Mouse (Mus musculus) midbrain, embryonic 16.5 days (tissue): ENCODE measurements around the gene Morc2a. TPM values are rescaled to one million over a fixed set of nuclear protein-coding genes. Genes with fewer than 3 reads are reported as not detected.
A peak's percentile ranks its signal among the peaks of the same experiment; 100 is the strongest.

Experiments
- ATAC-seq: fragments of 200-750 bp; cut with Nextera tagmentation; 2 replicates; pipeline ENCODE4 v1.8.0; 2017; ENCODE audit warnings: moderate TSS enrichment
- H3K27ac ChIP-seq: fragments of 300-500 bp; sonication (generic); 2 replicates; pipeline ENCODE4 v1.5.1; 2014; ENCODE audit warnings: mild to moderate bottlenecking, low read length, mixed read lengths
- H3K27me3 ChIP-seq: fragments of 300-500 bp; sonication (generic); 2 replicates; pipeline ENCODE4 v1.6.1; 2014; ENCODE audit warnings: low read depth, low read length, mixed read lengths; ENCODE audit not compliant: control insufficient read depth, insufficient read depth
- H3K36me3 ChIP-seq: fragments of 300-500 bp; sonication (generic); 2 replicates; pipeline ENCODE4 v1.6.1; 2014; ENCODE audit warnings: mild to moderate bottlenecking, low read length, moderate library complexity, mixed read lengths; ENCODE audit not compliant: control insufficient read depth, insufficient read depth
- H3K4me1 ChIP-seq: fragments of 300-500 bp; sonication (generic); 2 replicates; pipeline ENCODE4 v1.6.1; 2014; ENCODE audit warnings: mild to moderate bottlenecking, low read length, mixed read lengths; ENCODE audit not compliant: control insufficient read depth, insufficient read depth
- H3K4me2 ChIP-seq: fragments of 300-500 bp; sonication (generic); 2 replicates; pipeline ENCODE4 v1.6.1; 2014; ENCODE audit warnings: mild to moderate bottlenecking, low read length, mixed read lengths
- H3K4me3 ChIP-seq: fragments of 300-500 bp; sonication (generic); 2 replicates; pipeline ENCODE4 v1.5.1; 2014; ENCODE audit warnings: low read depth, mild to moderate bottlenecking, low read length, moderate library complexity, mixed read lengths
- H3K9ac ChIP-seq: fragments of 300-500 bp; sonication (generic); 2 replicates; pipeline ENCODE4 v1.6.1; 2014; ENCODE audit warnings: low read depth, low read length, mixed read lengths
- H3K9me3 ChIP-seq: fragments of 300-500 bp; sonication (generic); replicated peaks from 2 replicates; pipeline ENCODE4 v1.6.1; 2014; ENCODE audit warnings: mild to moderate bottlenecking, low read length, mixed read lengths; ENCODE audit not compliant: control insufficient read depth, poor library complexity, severe bottlenecking
- WGBS: fragments of 180-500 bp; shearing (Covaris S2); extraction: QIAGEN DNeasy Blood & Tissue Kit; methylation state at CpG from one replicate; pipeline ENCODE4 v1.1.7; 2014; 5-methylcytosine and 5-hydroxymethylcytosine counted together
- polyA plus RNA-seq: library from polyadenylated mRNA; unstranded; fragments of >200 nt; fragmentation: Nextera tagmentation; extraction: Ambion mirVana; gene quantifications from 2 replicates; pipeline ENCODE4 v1.2.1, GENCODE M21; 2015

Morc2a gene
- polyA plus RNA-seq, 1 experiment from 2014 or later: 33.7 TPM

- ATAC-seq: no peak
- Histone ChIP-seq H3K4me2 (peak overlapping the region; percentile 83), H3K4me1 (peaks cover 24% of the 10 kb centered on the region), H3K27ac (no peak overlapping the region), H3K36me3 (peaks cover 33% of the 10 kb centered on the region), H3K9ac (0 out of 2 replicates have a peak overlapping the region, but pooled peaks have one; percentile 98), H3K9me3 (peaks cover 15% of the 10 kb centered on the region), H3K27me3 (no peaks in the 10 kb centered on the region), H3K4me3 (peak overlapping the region; percentile 99)
- WGBS: 85% methylated on average over 5 of the region's 5 CpGs
These were observed 1.3 kb upstream of the Morc2a start for GRCm38 (mm10) chr11:3647688-3648087.

GRCm38 (mm10) chr11:3648305-3648963 is 557 bp upstream of the Morc2a start:
- WGBS: under 1% methylated on average over 51 of the region's 62 CpGs
- ATAC-seq: peak; percentile 49
- Histone ChIP-seq H3K27ac (peak overlapping the region; percentile 95), H3K9ac (peak overlapping the region; percentile 98), H3K4me1 (peaks cover 24% of the 10 kb centered on the region), H3K4me2 (peak overlapping the region; percentile 83), H3K27me3 (no peaks in the 10 kb centered on the region), H3K9me3 (peaks cover 12% of the 10 kb centered on the region; the same call in 1 of the 2 replicates), H3K4me3 (peak overlapping the region; percentile 99), H3K36me3 (peaks cover 29% of the 10 kb centered on the region)

GRCm38 (mm10) chr11:3650141-3650540 is 1.1 kb downstream of the Morc2a start:
- 98% methylated on average over 6 of the region's 6 CpGs for WGBS
- Histone ChIP-seq H3K27me3 (no peaks in the 10 kb centered on the region), H3K4me3 (peak overlapping the region; percentile 99), H3K4me2 (peak overlapping the region; percentile 83), H3K27ac (no peak overlapping the region), H3K36me3 (peaks cover 17% of the 10 kb centered on the region), H3K9me3 (peaks cover 4% of the 10 kb centered on the region; the same call in 1 of the 2 replicates), H3K4me1 (peaks cover 28% of the 10 kb centered on the region), H3K9ac (0 out of 2 replicates have a peak overlapping the region, but pooled peaks have one; percentile 87)
- ATAC-seq: no peak

GRCm38 (mm10) chr11:3661964-3662363 is 13.0 kb downstream of the Morc2a start:
- H3K4me3 ChIP-seq: no peak overlapping the region
- ATAC-seq: no peak
- H3K9me3 ChIP-seq: no peaks in the 10 kb centered on the region
- no peak overlapping the region for H3K9ac ChIP-seq
- no peaks in the 10 kb centered on the region for H3K27me3 ChIP-seq
- peaks cover 9% of the 10 kb centered on the region; the same call in 1 of the 2 replicates for H3K36me3 ChIP-seq
- WGBS: 89% methylated on average over 2 of the region's 2 CpGs
- H3K4me1 ChIP-seq: no peaks in the 10 kb centered on the region
- H3K27ac ChIP-seq: no peak overlapping the region
- no peak overlapping the region for H3K4me2 ChIP-seq

- no peak overlapping the region for H3K4me3 ChIP-seq
- H3K27ac ChIP-seq: no peak overlapping the region
- H3K9me3 ChIP-seq: no peaks in the 10 kb centered on the region
- H3K27me3 ChIP-seq: no peaks in the 10 kb centered on the region
- peaks cover 19% of the 10 kb centered on the region for H3K36me3 ChIP-seq
- H3K4me1 ChIP-seq: no peaks in the 10 kb centered on the region
- no peak for ATAC-seq
- H3K9ac ChIP-seq: no peak overlapping the region
- WGBS: 91% methylated on average over 3 of the region's 3 CpGs
- no peak overlapping the region for H3K4me2 ChIP-seq
These were observed 18.5 kb downstream of the Morc2a start for GRCm38 (mm10) chr11:3667506-3667905.

- ATAC-seq: no peak
- H3K9ac ChIP-seq: no peak overlapping the region
- no peaks in the 10 kb centered on the region for H3K9me3 ChIP-seq
- 95% methylated on average over 2 of the region's 2 CpGs for WGBS
- peaks cover 20% of the 10 kb centered on the region for H3K36me3 ChIP-seq
- H3K27ac ChIP-seq: no peak overlapping the region
- no peaks in the 10 kb centered on the region for H3K4me1 ChIP-seq
- no peaks in the 10 kb centered on the region for H3K27me3 ChIP-seq
- no peak overlapping the region for H3K4me2 ChIP-seq
- no peak overlapping the region for H3K4me3 ChIP-seq
These were observed 19.8 kb downstream of the Morc2a start for GRCm38 (mm10) chr11:3668768-3669167.

GRCm38 (mm10) chr11:3669849-3670248 is 20.9 kb downstream of the Morc2a start:
- no peak for ATAC-seq
- H3K27ac ChIP-seq: no peak overlapping the region
- H3K4me1 ChIP-seq: no peaks in the 10 kb centered on the region
- no peak overlapping the region for H3K4me2 ChIP-seq
- H3K36me3 ChIP-seq: peaks cover 25% of the 10 kb centered on the region
- no peaks in the 10 kb centered on the region for H3K9me3 ChIP-seq
- H3K27me3 ChIP-seq: no peaks in the 10 kb centered on the region
- H3K9ac ChIP-seq: no peak overlapping the region
- no peak overlapping the region for H3K4me3 ChIP-seq

GRCm38 (mm10) chr11:3671000-3671628 is 22.1 kb downstream of the Morc2a start:
- Histone ChIP-seq H3K4me2 (no peak overlapping the region), H3K9me3 (no peaks in the 10 kb centered on the region), H3K9ac (no peak overlapping the region), H3K4me3 (no peak overlapping the region), H3K27me3 (no peaks in the 10 kb centered on the region), H3K36me3 (peaks cover 31% of the 10 kb centered on the region), H3K4me1 (no peaks in the 10 kb centered on the region), H3K27ac (no peak overlapping the region)
- no peak for ATAC-seq
- WGBS: 89% methylated on average over 1 of the region's 1 CpGs

GRCm38 (mm10) chr11:3674545-3674944 is 25.6 kb downstream of the Morc2a start:
- Histone ChIP-seq H3K27me3 (no peaks in the 10 kb centered on the region), H3K27ac (no peak overlapping the region), H3K36me3 (peaks cover 45% of the 10 kb centered on the region), H3K4me2 (no peak overlapping the region), H3K9ac (no peak overlapping the region), H3K4me3 (no peak overlapping the region), H3K4me1 (no peaks in the 10 kb centered on the region), H3K9me3 (no peaks in the 10 kb centered on the region)
- WGBS: 93% methylated on average over 4 of the region's 4 CpGs
- no peak for ATAC-seq
